Mouse (Mus musculus): ENCODE data around the gene Larp7.

The Larp7 gene

GRCm38 (mm10) chr3:127513699-127514098 is 39.5 kb downstream of the Larp7 start:
- in situ Hi-C loops (cut with MboI, MseI): loop anchor here in 1 of 2 experiments (10.0 kb wide), 1 partner anchor 1151 kb away; no protein-coding TSS in a partner anchor

- in situ Hi-C loops (cut with MboI, MseI): loop anchor here in 1 of 2 experiments (10.0 kb wide), 1 partner anchor 1152 kb away; no protein-coding TSS in a partner anchor
Observed at GRCm38 (mm10) chr3:127512794-127513335, 40.3 kb downstream of the Larp7 start.

GRCm38 (mm10) chr3:127511786-127512746 is 41.1 kb downstream of the Larp7 start:
- in situ Hi-C loops (cut with MboI, MseI): loop anchor here in 1 of 2 experiments (10.0 kb wide), 1 partner anchor 1153 kb away; no protein-coding TSS in a partner anchor

DNA sequence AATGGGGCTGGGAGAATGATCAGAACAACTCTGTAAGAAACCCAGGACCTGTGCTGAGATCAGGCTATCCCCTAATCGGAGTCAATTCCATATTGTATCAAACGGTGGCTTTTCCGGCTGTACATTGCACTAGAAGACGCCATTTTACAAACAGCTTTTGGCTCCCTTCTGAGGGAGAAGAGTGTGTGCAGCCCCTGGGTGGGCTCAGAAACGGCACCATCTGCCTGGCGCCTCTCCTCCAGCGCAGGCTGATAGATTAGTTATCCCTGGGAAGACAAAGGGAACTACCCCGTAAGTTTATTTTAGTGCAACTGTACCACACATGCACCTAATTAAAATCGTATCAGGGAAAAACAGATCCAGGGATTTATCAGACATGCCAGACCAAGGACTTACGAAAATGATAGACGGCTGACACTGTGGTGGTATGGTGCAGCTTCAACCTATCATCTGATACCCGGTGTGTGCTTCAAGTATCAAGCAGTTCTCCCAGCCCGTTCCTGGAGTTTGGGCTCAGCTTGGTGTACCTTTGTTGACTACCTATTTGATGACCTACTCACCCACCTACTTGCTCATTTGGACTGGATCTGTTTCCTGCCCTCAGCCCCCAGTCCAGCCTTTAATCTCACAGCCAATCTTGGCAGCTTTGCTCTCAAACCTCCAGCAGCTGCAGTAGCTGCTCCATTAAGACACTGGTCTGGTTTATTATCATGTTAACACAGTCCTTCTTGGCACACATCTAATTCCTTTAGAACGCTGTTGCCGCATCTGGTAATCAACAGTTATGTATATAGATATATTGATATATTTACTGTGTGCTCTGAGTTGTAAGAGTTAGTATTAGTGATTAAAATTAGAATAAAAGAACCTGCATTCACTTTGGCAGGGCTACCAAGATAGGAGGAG is 45.0 kb downstream of the Larp7 start:
- in situ Hi-C loops (cut with MboI, MseI): no loop called here

DNA sequence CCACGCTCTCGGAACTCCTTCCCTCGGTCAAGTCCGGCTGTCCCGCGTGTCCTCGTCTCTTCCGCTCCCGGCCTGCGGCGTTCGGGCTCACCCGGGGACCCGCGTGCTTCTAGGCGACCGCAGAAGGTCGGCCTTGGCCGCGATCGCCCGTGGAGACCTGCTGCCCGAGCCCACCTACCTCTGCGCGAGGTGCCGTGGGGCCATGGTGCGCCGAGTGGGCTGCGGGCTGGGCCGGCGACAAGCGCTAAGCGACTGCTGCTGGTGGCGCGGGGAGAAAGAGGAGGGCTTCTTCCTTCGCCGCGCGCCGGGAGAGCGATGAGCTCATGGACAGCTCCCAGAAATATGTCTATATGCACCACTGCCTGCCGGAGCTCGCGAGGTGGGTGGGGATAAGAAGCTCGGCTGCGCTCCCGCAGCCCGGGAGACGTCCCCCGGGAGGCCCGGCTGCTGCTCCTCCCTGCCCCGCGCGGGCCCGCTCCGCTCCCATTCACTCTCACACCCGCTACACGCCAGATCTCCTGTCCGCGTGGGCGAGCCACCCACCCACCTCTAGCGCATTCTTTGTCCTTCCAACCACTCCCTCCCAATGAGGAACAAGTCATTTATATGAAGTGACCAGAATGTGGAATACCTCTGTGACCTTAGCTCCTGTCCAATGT is 54.3 kb downstream of the Larp7 start, which contains the start of gene Ank2:
TSS of gene Ank2 (minus strand) at position 609 of the 659 bp plus-strand sequence.
- in situ Hi-C loops (cut with MboI, MseI): no loop called here

DNA sequence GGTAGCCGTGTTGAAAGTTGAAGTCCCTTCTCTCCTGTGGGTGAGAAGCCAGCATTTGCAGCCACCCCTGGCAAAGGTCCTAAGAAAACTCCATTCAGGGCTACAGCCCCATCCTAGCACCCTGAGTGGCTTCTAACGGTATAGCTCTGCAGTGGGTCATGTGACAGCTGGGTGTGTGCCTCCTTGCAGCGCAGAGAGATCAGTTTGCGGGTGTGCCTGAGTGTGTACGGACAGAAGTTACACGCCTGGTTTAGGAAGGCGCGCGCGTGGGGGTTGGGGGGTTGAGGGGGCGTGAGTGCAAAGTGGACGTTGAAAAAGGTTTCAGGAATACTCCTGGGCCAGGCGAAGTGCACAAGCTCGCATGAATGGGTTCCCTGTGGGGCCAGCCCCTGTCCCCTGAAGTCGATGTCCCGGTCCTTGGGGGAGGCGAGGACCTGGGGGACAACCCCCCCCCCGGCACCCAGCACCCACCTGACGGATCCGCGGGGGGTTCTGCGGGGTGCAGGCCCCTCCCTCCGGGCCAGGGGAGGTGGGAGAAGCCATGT is 54.9 kb downstream of the Larp7 start:
- in situ Hi-C loops (cut with MboI, MseI): no loop called here

- in situ Hi-C loops (cut with MboI, MseI): no loop called here
Observed at GRCm38 (mm10) chr3:127492663-127493062, 60.5 kb downstream of the Larp7 start.

- in situ Hi-C loops (cut with MboI, MseI): no loop called here
Observed at GRCm38 (mm10) chr3:127487302-127487701, 65.8 kb downstream of the Larp7 start.

All from T-helper 17 cell (primary cell).